Mouse (Mus musculus): Measurements from ENCODE around the gene Fanci.

DNA sequence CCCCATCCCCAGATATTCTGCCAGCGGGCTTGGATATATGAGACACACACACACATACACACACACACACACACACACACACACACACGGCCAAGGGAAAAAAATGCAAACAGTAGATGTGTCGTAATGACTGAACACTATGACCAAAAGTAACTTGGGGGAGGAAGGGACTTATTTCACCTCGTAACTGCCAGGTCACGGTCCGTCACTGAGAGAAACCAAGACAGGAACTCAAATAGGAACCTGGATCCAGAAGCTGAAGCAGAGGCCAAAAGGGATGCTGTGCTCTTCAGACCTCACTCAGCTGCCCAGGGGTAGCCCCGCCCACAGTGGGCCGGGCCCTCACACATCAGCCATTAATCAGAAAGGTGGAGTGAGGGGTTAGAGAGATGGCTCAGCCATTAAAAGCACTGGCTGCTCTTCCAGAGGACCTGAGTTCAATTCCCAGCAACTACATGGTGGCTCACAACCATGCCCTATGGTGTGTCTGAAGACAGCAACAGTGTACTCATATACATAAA, 45.1 kb upstream of the Fanci start:
- TF ChIP-seq CTCF (IDR thresholded peaks at IDR 0.05; ENCODE audit: control insufficient read depth, insufficient read depth, insufficient replicate concordance, low read depth, low read length), result no peak
- TF ChIP-seq POLR2A (IDR thresholded peaks at IDR 0.05; ENCODE audit: control insufficient read depth, low read depth, low read length), result no peak
